Mouse (Mus musculus): ENCODE measurements around the gene Rps13. TPM values are rescaled to one million over a fixed set of nuclear protein-coding genes. Genes with fewer than 3 reads are reported as not detected.
"Not testable (repeated sequence)": the region's sequence is repeated elsewhere in the genome, so short reads cannot be mapped to it uniquely, and the experiment has no call there.

Gene Rps13
- polyA plus RNA-seq (2014; fragmentation: Nextera tagmentation; extraction: Ambion mirVana): 960 and 1,086 TPM in 2 replicates

- WGBS: under 1% methylated on average over 78 of the region's 78 CpGs
- H3K9ac ChIP-seq (replicated peaks; ENCODE audit: low read depth, low read length): peak within 1 kb of the TSS; percentile 93
- H3K27me3 ChIP-seq (ENCODE audit: control insufficient read depth, insufficient read depth, low read length): no peaks in the 10 kb centered on the region
- ATAC-seq (ENCODE audit: insufficient number of reproducible peaks, insufficient read depth, low FRiP score, low read depth): peak; percentile 99
- H3K4me2 ChIP-seq (replicated peaks; ENCODE audit: low read depth, low read length): peak within 1 kb of the TSS; percentile 65
- no peaks in the 10 kb centered on the region for H3K9me3 ChIP-seq (ENCODE audit: control insufficient read depth, low read depth, low read length)
- peak within 1 kb of the TSS; percentile 87 for H3K4me3 ChIP-seq (ENCODE audit: low read depth, low read length)
- H3K36me3 ChIP-seq (ENCODE audit: control insufficient read depth, insufficient read depth, low read length): peaks cover 29% of the 10 kb centered on the region
- H3K4me1 ChIP-seq (ENCODE audit: control insufficient read depth, insufficient read depth, low read length): 0 out of 2 replicates have a peak, but pooled peaks cover 3% of the 10 kb centered on the region
- H3K27ac ChIP-seq (ENCODE audit: low read length): peak within 1 kb of the TSS; percentile 78
Measured at GRCm38 (mm10) chr7:116333713-116334668, at the start of gene Rps13. TSS of gene Rps13 (minus strand) at chr7:116334195.

- not testable (repeated sequence) for H3K9me3 ChIP-seq (ENCODE audit: control insufficient read depth, low read depth, low read length); H3K4me1 ChIP-seq (ENCODE audit: control insufficient read depth, insufficient read depth, low read length); ATAC-seq (ENCODE audit: insufficient number of reproducible peaks, insufficient read depth, low FRiP score, low read depth); H3K27ac ChIP-seq (ENCODE audit: low read length); H3K9ac ChIP-seq (replicated peaks; ENCODE audit: low read depth, low read length); H3K27me3 ChIP-seq (ENCODE audit: control insufficient read depth, insufficient read depth, low read length); H3K4me2 ChIP-seq (replicated peaks; ENCODE audit: low read depth, low read length); H3K4me3 ChIP-seq (ENCODE audit: low read depth, low read length)
- H3K36me3 ChIP-seq (ENCODE audit: control insufficient read depth, insufficient read depth, low read length): peaks cover 15% of the 10 kb centered on the region
- WGBS: 96% methylated on average over 6 of the region's 6 CpGs
Measured at GRCm38 (mm10) chr7:116379181-116379580, 45.2 kb upstream of the Rps13 start.

GRCm38 (mm10) chr7:116374284-116374683 lies 40.3 kb upstream of the Rps13 start:
- H3K36me3 ChIP-seq (ENCODE audit: control insufficient read depth, insufficient read depth, low read length): peaks cover 27% of the 10 kb centered on the region
- no peak overlapping the region for H3K4me2 ChIP-seq (replicated peaks; ENCODE audit: low read depth, low read length)
- H3K4me3 ChIP-seq (ENCODE audit: low read depth, low read length): no peak overlapping the region
- WGBS: 86% methylated on average over 1 of the region's 1 CpGs
- no peaks in the 10 kb centered on the region for H3K4me1 ChIP-seq (ENCODE audit: control insufficient read depth, insufficient read depth, low read length)
- H3K9ac ChIP-seq (replicated peaks; ENCODE audit: low read depth, low read length): no peak overlapping the region
- H3K27ac ChIP-seq (ENCODE audit: low read length): no peak overlapping the region
- no peaks in the 10 kb centered on the region for H3K27me3 ChIP-seq (ENCODE audit: control insufficient read depth, insufficient read depth, low read length)
- ATAC-seq (ENCODE audit: insufficient number of reproducible peaks, insufficient read depth, low FRiP score, low read depth): no peak
- no peaks in the 10 kb centered on the region for H3K9me3 ChIP-seq (ENCODE audit: control insufficient read depth, low read depth, low read length)

GRCm38 (mm10) chr7:116336226-116336625 lies 2.2 kb upstream of the Rps13 start:
- ATAC-seq (ENCODE audit: insufficient number of reproducible peaks, insufficient read depth, low FRiP score, low read depth): no peak
- no peak overlapping the region for H3K4me3 ChIP-seq (ENCODE audit: low read depth, low read length)
- H3K36me3 ChIP-seq (ENCODE audit: control insufficient read depth, insufficient read depth, low read length): peaks cover 27% of the 10 kb centered on the region
- H3K4me1 ChIP-seq (ENCODE audit: control insufficient read depth, insufficient read depth, low read length): 0 out of 2 replicates have a peak, but pooled peaks cover 3% of the 10 kb centered on the region
- no peak overlapping the region for H3K27ac ChIP-seq (ENCODE audit: low read length)
- 21% methylated on average over 1 of the region's 1 CpGs for WGBS
- no peaks in the 10 kb centered on the region for H3K27me3 ChIP-seq (ENCODE audit: control insufficient read depth, insufficient read depth, low read length)
- no peaks in the 10 kb centered on the region for H3K9me3 ChIP-seq (ENCODE audit: control insufficient read depth, low read depth, low read length)
- H3K9ac ChIP-seq (replicated peaks; ENCODE audit: low read depth, low read length): no peak overlapping the region
- H3K4me2 ChIP-seq (replicated peaks; ENCODE audit: low read depth, low read length): no peak overlapping the region

GRCm38 (mm10) chr7:116335133-116335532 lies 1.1 kb upstream of the Rps13 start:
- H3K9me3 ChIP-seq (ENCODE audit: control insufficient read depth, low read depth, low read length): no peaks in the 10 kb centered on the region
- no peak overlapping the region for H3K27ac ChIP-seq (ENCODE audit: low read length)
- peak overlapping the region; percentile 65 for H3K4me2 ChIP-seq (replicated peaks; ENCODE audit: low read depth, low read length)
- H3K27me3 ChIP-seq (ENCODE audit: control insufficient read depth, insufficient read depth, low read length): no peaks in the 10 kb centered on the region
- WGBS: 52% methylated on average over 6 of the region's 6 CpGs
- 0 out of 2 replicates have a peak, but pooled peaks cover 3% of the 10 kb centered on the region for H3K4me1 ChIP-seq (ENCODE audit: control insufficient read depth, insufficient read depth, low read length)
- no peak for ATAC-seq (ENCODE audit: insufficient number of reproducible peaks, insufficient read depth, low FRiP score, low read depth)
- peaks cover 30% of the 10 kb centered on the region for H3K36me3 ChIP-seq (ENCODE audit: control insufficient read depth, insufficient read depth, low read length)
- H3K4me3 ChIP-seq (ENCODE audit: low read depth, low read length): peak overlapping the region; percentile 87; the same call in 1 of the 2 replicates
- H3K9ac ChIP-seq (replicated peaks; ENCODE audit: low read depth, low read length): no peak overlapping the region

GRCm38 (mm10) chr7:116334669-116335038 lies 659 bp upstream of the Rps13 start:
- H3K9ac ChIP-seq (replicated peaks; ENCODE audit: low read depth, low read length): peak overlapping the region; percentile 71
- 18% methylated on average over 8 of the region's 8 CpGs for WGBS
- peak overlapping the region; percentile 65 for H3K4me2 ChIP-seq (replicated peaks; ENCODE audit: low read depth, low read length)
- H3K27ac ChIP-seq (ENCODE audit: low read length): no peak overlapping the region
- H3K4me3 ChIP-seq (ENCODE audit: low read depth, low read length): peak overlapping the region; percentile 87
- peaks cover 31% of the 10 kb centered on the region for H3K36me3 ChIP-seq (ENCODE audit: control insufficient read depth, insufficient read depth, low read length)
- H3K27me3 ChIP-seq (ENCODE audit: control insufficient read depth, insufficient read depth, low read length): no peaks in the 10 kb centered on the region
- no peak for ATAC-seq (ENCODE audit: insufficient number of reproducible peaks, insufficient read depth, low FRiP score, low read depth)
- H3K4me1 ChIP-seq (ENCODE audit: control insufficient read depth, insufficient read depth, low read length): 0 out of 2 replicates have a peak, but pooled peaks cover 3% of the 10 kb centered on the region
- H3K9me3 ChIP-seq (ENCODE audit: control insufficient read depth, low read depth, low read length): no peaks in the 10 kb centered on the region

- H3K4me3 ChIP-seq (ENCODE audit: low read depth, low read length): no peak overlapping the region
- no peaks in the 10 kb centered on the region for H3K9me3 ChIP-seq (ENCODE audit: control insufficient read depth, low read depth, low read length)
- H3K27me3 ChIP-seq (ENCODE audit: control insufficient read depth, insufficient read depth, low read length): no peaks in the 10 kb centered on the region
- 90% methylated on average over 2 of the region's 2 CpGs for WGBS
- H3K9ac ChIP-seq (replicated peaks; ENCODE audit: low read depth, low read length): no peak overlapping the region
- no peak overlapping the region for H3K27ac ChIP-seq (ENCODE audit: low read length)
- H3K4me2 ChIP-seq (replicated peaks; ENCODE audit: low read depth, low read length): no peak overlapping the region
- ATAC-seq (ENCODE audit: insufficient number of reproducible peaks, insufficient read depth, low FRiP score, low read depth): no peak
- peaks cover 29% of the 10 kb centered on the region for H3K36me3 ChIP-seq (ENCODE audit: control insufficient read depth, insufficient read depth, low read length)
- 0 out of 2 replicates have a peak, but pooled peaks cover 3% of the 10 kb centered on the region for H3K4me1 ChIP-seq (ENCODE audit: control insufficient read depth, insufficient read depth, low read length)
Measured at GRCm38 (mm10) chr7:116331246-116331645, 2.7 kb downstream of the Rps13 start.

- WGBS: 87% methylated on average over 4 of the region's 4 CpGs
Measured at GRCm38 (mm10) chr7:116329858-116330257, 4.1 kb downstream of the Rps13 start.

More at GRCm38 (mm10) chr7:116329858-116330257, 4.1 kb downstream of the Rps13 start:
- no peak overlapping the region for H3K4me2 ChIP-seq (replicated peaks; ENCODE audit: low read depth, low read length)
- 0 out of 2 replicates have a peak, but pooled peaks cover 3% of the 10 kb centered on the region for H3K4me1 ChIP-seq (ENCODE audit: control insufficient read depth, insufficient read depth, low read length)
- no peaks in the 10 kb centered on the region for H3K9me3 ChIP-seq (ENCODE audit: control insufficient read depth, low read depth, low read length)
- no peak for ATAC-seq (ENCODE audit: insufficient number of reproducible peaks, insufficient read depth, low FRiP score, low read depth)
- no peaks in the 10 kb centered on the region for H3K27me3 ChIP-seq (ENCODE audit: control insufficient read depth, insufficient read depth, low read length)
- no peak overlapping the region for H3K27ac ChIP-seq (ENCODE audit: low read length)
- H3K4me3 ChIP-seq (ENCODE audit: low read depth, low read length): no peak overlapping the region
- peaks cover 29% of the 10 kb centered on the region for H3K36me3 ChIP-seq (ENCODE audit: control insufficient read depth, insufficient read depth, low read length)
- H3K9ac ChIP-seq (replicated peaks; ENCODE audit: low read depth, low read length): no peak overlapping the region

All from stomach, embryonic 14.5 days (tissue).